Mouse (Mus musculus) lung, postnatal 0 days (tissue): ENCODE data around the gene P2rx1. TPM values are rescaled to one million over a fixed set of nuclear protein-coding genes. Genes with fewer than 3 reads are reported as not detected.

ENCODE experiments used
- ATAC-seq: fragments of 200-750 bp; cut with Nextera tagmentation; 2 replicates; pipeline ENCODE4 v1.8.0; 2017; ENCODE audit warnings: moderate library complexity
- DNase-seq: peaks from one replicate; pipeline ENCODE4 v3.0.0-alpha.2; 2016; ENCODE audit warnings: low spot score
- H3K27ac ChIP-seq: fragments of 300-500 bp; sonication (generic); 2 replicates; pipeline ENCODE4 v1.5.1; 2014; ENCODE audit warnings: antibody characterized with exemption, mild to moderate bottlenecking, low read length, mixed read lengths
- H3K27me3 ChIP-seq: fragments of 300-500 bp; sonication (generic); replicated peaks from 2 replicates; pipeline ENCODE4 v1.6.1; 2014; ENCODE audit warnings: low read length, mixed read lengths; ENCODE audit not compliant: insufficient read depth
- H3K36me3 ChIP-seq: fragments of 300-500 bp; sonication (generic); 2 replicates; pipeline ENCODE4 v1.6.1; 2014; ENCODE audit warnings: low read length, mixed read lengths; ENCODE audit not compliant: insufficient read depth
- H3K4me1 ChIP-seq: fragments of 300-500 bp; sonication (generic); 2 replicates; pipeline ENCODE4 v1.6.1; 2014; ENCODE audit warnings: antibody characterized with exemption, low read depth, low read length, mixed read lengths; ENCODE audit not compliant: insufficient read depth
- H3K4me2 ChIP-seq: fragments of 300-500 bp; sonication (generic); replicated peaks from 2 replicates; pipeline ENCODE4 v1.6.1; 2014; ENCODE audit warnings: low read depth, mild to moderate bottlenecking, low read length, moderate library complexity, mixed read lengths
- H3K4me3 ChIP-seq: fragments of 300-500 bp; sonication (generic); 2 replicates; pipeline ENCODE4 v1.5.1; 2014; ENCODE audit warnings: low read depth, low read length
- H3K9ac ChIP-seq: fragments of 300-500 bp; sonication (generic); replicated peaks from 2 replicates; pipeline ENCODE4 v1.6.1; 2014; ENCODE audit warnings: low read depth, mild to moderate bottlenecking
- H3K9me3 ChIP-seq: fragments of 300-500 bp; sonication (generic); 2 replicates; pipeline ENCODE4 v1.6.1; 2016; ENCODE audit warnings: low read length, mixed read lengths
- CTCF ChIP-seq: IDR thresholded peaks from 2 replicates; pipeline ENCODE4 v1.5.1; 2016; ENCODE audit warnings: antibody characterized with exemption, mild to moderate bottlenecking
- EP300 ChIP-seq: IDR thresholded peaks from 2 replicates; pipeline ENCODE4 v1.6.1; 2016; ENCODE audit warnings: antibody characterized with exemption, mild to moderate bottlenecking, control low read depth
- WGBS: fragments of 180-500 bp; shearing (Covaris S2); extraction: QIAGEN DNeasy Blood & Tissue Kit; methylation state at CpG from one replicate; pipeline ENCODE4 v1.1.7; 2014; 5-methylcytosine and 5-hydroxymethylcytosine counted together
- polyA plus RNA-seq: library from polyadenylated mRNA; unstranded; fragments of >200 nt; fragmentation: Nextera tagmentation; extraction: Ambion mirVana; gene quantifications from 2 replicates; pipeline ENCODE4 v1.2.1, GENCODE M21; 2015

P2rx1 gene
- polyA plus RNA-seq, 1 experiment from 2014 or later: 1.9 TPM

DNA sequence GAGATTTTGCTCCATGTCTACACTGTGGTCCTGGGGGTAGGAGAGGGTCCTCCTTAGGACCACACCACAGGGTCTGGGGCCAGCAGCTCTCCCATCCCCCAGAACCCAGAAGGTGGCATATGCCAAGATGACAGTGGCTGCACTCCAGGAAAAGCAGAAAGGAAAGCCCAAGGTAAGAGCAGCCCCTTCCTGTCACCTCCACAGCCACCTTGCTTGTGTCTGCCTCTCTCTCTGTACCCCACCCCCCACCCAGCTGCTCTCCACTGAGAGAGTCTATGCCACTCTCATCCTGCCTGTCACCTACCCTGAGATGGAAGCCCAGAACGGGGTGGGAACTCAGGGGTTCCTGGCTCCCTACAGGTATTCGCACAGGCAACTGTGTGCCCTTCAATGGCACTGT, 9.9 kb downstream of the P2rx1 start:
- H3K9me3 ChIP-seq: no peaks in the 10 kb centered on the region
- 64% methylated on average over 2 of the region's 2 CpGs for WGBS
- no peaks in the 10 kb centered on the region for H3K36me3 ChIP-seq
- H3K27ac ChIP-seq: no peak overlapping the region
- no peak for ATAC-seq
- no peak for TF ChIP-seq EP300
- TF ChIP-seq CTCF: no peak
- DNase-seq: no peak
- no peaks in the 10 kb centered on the region for H3K4me1 ChIP-seq
- H3K4me2 ChIP-seq: no peak overlapping the region
- no peaks in the 10 kb centered on the region; the same call in 1 of the 2 replicates for H3K27me3 ChIP-seq
- no peak overlapping the region for H3K4me3 ChIP-seq
- H3K9ac ChIP-seq: no peak overlapping the region

DNA sequence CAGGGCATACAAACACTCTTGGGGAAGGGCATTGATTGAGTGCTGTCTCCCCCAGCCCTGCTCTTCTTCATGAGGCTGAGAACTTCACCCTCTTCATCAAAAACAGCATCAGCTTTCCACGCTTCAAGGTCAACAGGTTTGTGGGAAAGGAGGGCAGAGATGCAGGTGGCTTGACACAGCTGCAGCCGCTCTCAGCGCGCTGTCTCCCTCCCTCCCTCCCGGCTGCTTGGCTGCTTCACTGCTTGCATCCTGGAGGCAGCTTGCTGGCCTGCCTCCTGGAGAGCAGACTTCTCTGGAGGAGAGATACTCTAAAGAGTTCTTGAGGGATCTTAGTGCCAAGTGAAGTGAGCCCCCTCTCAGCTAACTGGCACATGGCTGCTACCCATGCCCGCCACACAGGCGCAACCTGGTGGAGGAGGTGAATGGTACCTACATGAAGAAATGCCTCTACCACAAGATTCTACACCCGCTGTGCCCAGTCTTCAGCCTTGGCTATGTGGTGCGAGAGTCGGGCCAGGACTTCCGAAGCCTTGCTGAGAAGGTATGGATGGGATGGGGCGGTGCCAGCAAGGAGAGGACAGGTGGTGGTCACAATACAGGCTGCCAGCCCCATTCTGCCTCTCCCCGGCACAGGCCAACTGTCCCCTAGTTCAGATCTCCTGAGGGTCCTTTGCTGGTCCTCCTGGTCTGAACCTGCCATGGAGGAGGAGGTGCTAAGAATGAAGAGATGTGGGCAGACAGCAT, 10.8 kb downstream of the P2rx1 start:
- no peak for ATAC-seq
- no peak overlapping the region for H3K4me2 ChIP-seq
- no peaks in the 10 kb centered on the region for H3K36me3 ChIP-seq
- 48% methylated on average over 12 of the region's 13 CpGs for WGBS
- no peak overlapping the region for H3K4me3 ChIP-seq
- DNase-seq: no peak
- no peak overlapping the region for H3K9ac ChIP-seq
- H3K27me3 ChIP-seq: no peaks in the 10 kb centered on the region; the same call in 1 of the 2 replicates
- TF ChIP-seq EP300: no peak
- TF ChIP-seq CTCF: no peak
- H3K27ac ChIP-seq: no peak overlapping the region
- no peaks in the 10 kb centered on the region for H3K9me3 ChIP-seq
- H3K4me1 ChIP-seq: peaks cover 2% of the 10 kb centered on the region; the same call in 1 of the 2 replicates

DNA sequence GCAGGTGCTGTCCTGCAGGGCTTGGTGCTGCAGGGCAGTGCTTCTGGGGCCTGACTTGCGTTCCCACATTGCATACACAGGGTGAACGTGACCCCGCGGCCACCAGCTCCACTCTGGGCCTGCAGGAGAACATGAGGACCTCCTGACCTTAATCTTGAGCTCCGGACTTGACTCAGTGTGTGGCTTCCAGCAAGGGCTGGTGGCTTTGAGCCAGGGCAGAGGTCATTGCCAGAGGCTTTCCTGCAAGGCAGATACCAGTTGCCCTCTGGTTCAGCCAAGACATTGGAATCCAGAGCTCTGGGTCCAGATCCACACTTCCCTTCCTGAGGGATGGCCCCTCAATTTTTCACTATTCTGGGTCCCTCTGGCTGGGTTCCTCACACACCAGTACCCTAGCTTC, 15.1 kb downstream of the P2rx1 start:
- Histone ChIP-seq H3K27ac (no peak overlapping the region), H3K4me2 (no peak overlapping the region), H3K27me3 (no peaks in the 10 kb centered on the region), H3K4me1 (peaks cover 7% of the 10 kb centered on the region; the same call in 1 of the 2 replicates), H3K9me3 (no peaks in the 10 kb centered on the region), H3K9ac (no peak overlapping the region), H3K4me3 (no peak overlapping the region), H3K36me3 (no peaks in the 10 kb centered on the region)
- WGBS: 68% methylated on average over 5 of the region's 5 CpGs
- DNase-seq: no peak
- no peak for ATAC-seq
- TF ChIP-seq CTCF: no peak
- no peak for TF ChIP-seq EP300

DNA sequence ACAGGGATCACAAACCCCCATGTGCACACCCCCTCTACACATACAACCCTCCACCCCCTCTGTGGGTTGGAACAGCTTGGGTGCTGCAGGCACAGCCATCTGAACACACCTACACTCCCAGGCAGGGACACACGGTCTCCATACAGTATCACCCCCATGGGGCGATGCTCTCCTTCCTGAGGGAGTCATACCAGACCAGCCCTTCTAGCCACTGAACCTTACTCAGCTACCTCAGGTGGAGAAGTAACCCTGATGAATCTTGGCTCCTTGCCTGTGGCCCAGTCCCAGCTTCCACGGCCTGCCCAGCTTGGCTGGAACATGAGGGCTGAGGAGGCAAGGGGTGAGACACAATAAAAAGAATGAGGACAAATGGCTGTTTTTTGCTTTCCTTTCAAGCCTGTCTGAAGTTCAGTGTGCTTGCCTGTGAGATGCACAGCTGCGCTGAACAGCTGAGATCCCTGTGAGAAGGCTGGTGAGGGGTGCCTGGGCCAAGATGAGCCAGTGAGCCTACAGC, 16.0 kb downstream of the P2rx1 start:
- no peak overlapping the region for H3K4me3 ChIP-seq
- 72% methylated on average over 4 of the region's 4 CpGs for WGBS
- no peaks in the 10 kb centered on the region for H3K36me3 ChIP-seq
- H3K9me3 ChIP-seq: no peaks in the 10 kb centered on the region
- H3K4me1 ChIP-seq: peaks cover 11% of the 10 kb centered on the region
- no peak for TF ChIP-seq EP300
- TF ChIP-seq CTCF: no peak
- ATAC-seq: no peak
- H3K27me3 ChIP-seq: no peaks in the 10 kb centered on the region
- H3K4me2 ChIP-seq: no peak overlapping the region
- no peak for DNase-seq
- H3K9ac ChIP-seq: no peak overlapping the region
- no peak overlapping the region for H3K27ac ChIP-seq

DNA sequence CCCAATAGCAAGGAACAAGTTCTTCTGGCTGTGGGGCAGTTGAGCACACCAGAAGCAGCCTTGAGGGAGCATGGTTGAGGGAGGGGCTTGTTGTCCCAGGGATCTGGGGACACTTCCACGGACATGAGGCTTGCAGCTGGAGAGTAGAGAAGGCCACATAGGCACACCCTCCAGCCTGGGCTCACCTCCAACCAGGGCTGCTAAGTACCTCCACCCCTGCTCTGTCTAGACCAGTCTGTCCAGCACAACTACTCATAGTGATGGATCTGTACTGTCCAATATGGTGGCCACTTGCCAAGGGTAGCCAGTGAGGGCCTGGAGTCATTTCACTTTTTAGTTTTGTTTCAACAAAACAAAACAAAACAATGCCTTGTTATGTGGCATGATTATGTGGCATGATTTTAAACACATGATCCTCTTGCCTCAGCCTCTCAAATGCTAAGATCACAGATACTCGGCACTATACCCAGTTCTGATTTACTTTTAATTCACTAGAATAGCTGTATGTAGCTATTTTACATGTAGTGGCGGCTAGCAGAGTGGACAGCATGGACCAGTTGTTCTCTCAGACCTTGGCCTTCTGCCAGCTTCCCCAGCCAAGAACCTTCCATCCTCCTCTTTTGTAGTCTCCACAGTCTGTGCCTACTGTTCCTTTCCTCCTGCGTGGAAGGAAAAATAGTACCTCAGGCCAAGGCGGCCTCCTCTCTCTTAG, 16.6 kb downstream of the P2rx1 start:
- no peak for TF ChIP-seq EP300
- TF ChIP-seq CTCF: no peak
- H3K9me3 ChIP-seq: no peaks in the 10 kb centered on the region
- DNase-seq (no peak), ATAC-seq (no peak)
- H3K4me3 ChIP-seq: no peak overlapping the region
- H3K9ac ChIP-seq: no peak overlapping the region
- peaks cover 11% of the 10 kb centered on the region for H3K4me1 ChIP-seq
- no peaks in the 10 kb centered on the region for H3K27me3 ChIP-seq
- H3K27ac ChIP-seq: no peak overlapping the region
- WGBS: 39% methylated on average over 5 of the region's 5 CpGs
- H3K4me2 ChIP-seq: no peak overlapping the region
- H3K36me3 ChIP-seq: no peaks in the 10 kb centered on the region

DNA sequence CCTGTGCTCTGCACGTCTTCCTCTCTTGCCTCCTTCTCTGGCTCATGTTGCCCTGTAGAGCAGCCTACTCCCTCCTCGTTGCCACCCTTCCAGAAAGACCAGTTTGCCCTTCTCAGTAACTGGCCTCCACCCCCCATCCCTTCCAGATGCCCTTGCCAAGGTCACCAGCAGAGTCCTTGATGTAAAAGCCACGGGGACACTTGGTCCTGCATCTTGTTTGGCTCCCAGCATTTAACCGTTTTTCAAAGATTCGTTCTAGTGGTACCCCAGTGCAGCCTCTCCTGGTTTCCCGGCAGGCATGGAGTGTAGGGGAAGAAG, 17.2 kb downstream of the P2rx1 start:
- 59% methylated on average over 6 of the region's 6 CpGs for WGBS
- Histone ChIP-seq H3K9ac (no peak overlapping the region), H3K27me3 (no peaks in the 10 kb centered on the region), H3K4me2 (no peak overlapping the region), H3K36me3 (no peaks in the 10 kb centered on the region), H3K27ac (no peak overlapping the region), H3K9me3 (no peaks in the 10 kb centered on the region), H3K4me1 (peaks cover 11% of the 10 kb centered on the region), H3K4me3 (no peak overlapping the region)
- no peak for TF ChIP-seq CTCF
- no peak for TF ChIP-seq EP300
- ATAC-seq: no peak
- no peak for DNase-seq
